Mouse (Mus musculus): ENCODE data around the gene Actr8. TPM values are rescaled to one million over a fixed set of nuclear protein-coding genes. Genes with fewer than 3 reads are reported as not detected.

Gene Actr8
- total RNA-seq, 2 experiments from 2014 or later = 84.0 to 90.4 TPM

DNA sequence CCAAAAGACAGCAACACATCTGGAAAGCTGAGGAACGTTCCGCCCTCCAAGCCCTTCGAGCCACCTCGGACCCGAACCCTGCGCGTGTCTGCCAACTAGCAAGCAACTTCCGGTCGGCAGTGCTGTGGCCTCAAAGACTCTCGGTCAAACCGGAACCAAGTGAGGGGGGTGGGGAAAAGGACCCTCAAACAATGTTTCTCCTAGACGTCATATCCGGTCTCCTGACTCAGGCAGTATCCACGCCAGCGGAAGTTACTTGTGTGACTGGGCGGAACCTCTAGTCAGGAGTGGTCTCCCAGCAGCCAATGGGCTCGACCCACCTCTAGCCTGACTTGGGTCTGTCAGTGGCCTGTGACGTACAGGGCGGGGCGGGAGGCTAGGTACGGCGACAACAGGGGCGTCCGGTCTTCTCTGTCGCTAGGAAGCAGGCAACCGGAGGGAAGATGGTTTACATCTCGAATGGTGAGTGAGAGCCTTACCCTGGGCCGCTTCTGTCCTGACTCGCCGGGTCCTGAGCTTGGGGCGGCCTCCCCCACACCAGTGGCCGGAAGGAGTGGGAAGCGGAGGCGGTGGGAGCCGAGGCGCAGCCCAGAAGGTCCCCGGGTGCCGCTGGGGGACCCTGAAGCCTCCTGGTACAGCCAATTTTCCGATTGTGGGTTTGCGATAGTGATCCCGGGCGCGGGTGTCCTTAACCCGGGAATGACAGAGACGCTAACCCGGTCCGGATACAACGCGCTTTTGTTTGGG lies 9.9 kb upstream of the Actr8 start, which contains the start of gene Selenok:
Gene Selenok (plus strand): TSS at position 234 of the 747 bp plus-strand sequence.
- Histone ChIP-seq H3K27ac (peak within 1 kb of the TSS; percentile 92), H3K4me3 (peak within 1 kb of the TSS; percentile 90)
- TF ChIP-seq CTCF (conservative IDR thresholded peaks at IDR 0.05) = no peak
- DNase-seq (ENCODE audit: low spot score in 2 of 2) = peak; percentile 91 to 98

DNA sequence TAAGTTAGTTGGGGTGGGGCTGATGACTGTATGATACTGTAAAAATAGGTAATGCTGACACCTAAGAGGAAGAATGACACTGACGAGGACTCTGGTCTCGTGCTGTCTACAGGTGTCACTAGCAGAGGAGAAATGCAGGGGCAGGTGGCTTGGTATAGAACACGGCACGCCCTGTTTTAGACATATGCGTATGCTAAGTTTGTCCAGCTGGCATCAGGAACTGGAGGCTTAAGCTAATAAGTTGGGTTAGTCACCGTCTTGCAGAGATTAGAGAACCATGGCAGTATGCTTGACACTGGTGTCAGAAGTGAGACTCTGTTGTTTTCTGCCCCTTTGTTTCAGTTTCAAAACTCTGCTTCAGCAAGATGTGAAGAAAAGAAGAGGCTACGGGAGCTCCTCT lies 6.7 kb upstream of the Actr8 start:
- TF ChIP-seq CTCF (conservative IDR thresholded peaks at IDR 0.05) = no peak
- DNase-seq (ENCODE audit: low spot score in 2 of 2) = no peak
- Histone ChIP-seq H3K4me3 (no peak overlapping the region), H3K27ac (no peak overlapping the region)

DNA sequence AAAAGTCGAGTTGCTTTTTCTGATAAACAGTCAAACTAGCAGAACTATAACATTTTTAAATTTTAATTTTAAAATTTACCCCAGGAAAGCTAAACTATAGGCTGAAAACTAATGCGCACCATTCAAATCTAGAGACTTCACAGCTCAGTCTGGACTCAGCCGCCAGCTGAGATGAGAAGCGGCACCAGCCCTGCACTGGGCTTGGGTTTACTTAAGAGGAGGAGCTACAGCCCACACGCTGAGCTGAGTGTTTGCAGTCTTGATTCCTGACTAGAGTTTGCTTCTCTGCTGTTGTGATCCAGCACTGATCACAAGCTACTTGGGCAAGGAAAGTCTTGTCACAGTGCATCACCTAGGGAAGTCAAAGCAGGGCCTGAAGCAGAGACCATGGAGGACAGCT lies 6.1 kb upstream of the Actr8 start:
- H3K4me3 ChIP-seq = no peak overlapping the region
- DNase-seq (ENCODE audit: low spot score in 2 of 2) = no peak
- no peak for TF ChIP-seq CTCF (conservative IDR thresholded peaks at IDR 0.05)
- H3K27ac ChIP-seq = no peak overlapping the region

DNA sequence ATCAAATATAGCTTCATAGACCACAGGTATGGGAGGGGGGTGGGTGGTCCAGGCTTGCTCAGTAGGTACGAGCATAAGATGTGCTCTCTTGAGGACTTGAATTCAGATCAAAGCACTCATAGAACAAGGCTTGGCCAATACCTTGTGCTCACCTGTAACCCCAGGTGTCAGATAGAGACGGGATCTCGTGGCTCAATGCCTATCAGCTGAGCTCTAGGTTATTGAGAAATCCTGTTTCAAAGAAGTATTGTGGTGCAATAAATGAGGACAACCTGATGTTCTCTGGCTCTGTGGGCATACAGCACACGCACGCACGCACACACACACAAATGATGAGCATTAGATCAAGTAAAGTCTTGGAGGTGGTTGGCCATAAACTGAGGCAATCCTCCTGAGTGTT lies 1.2 kb upstream of the Actr8 start:
- Histone ChIP-seq H3K4me3 (no peak overlapping the region), H3K27ac (no peak overlapping the region)
- DNase-seq (ENCODE audit: low spot score in 2 of 2) = no peak
- no peak for TF ChIP-seq CTCF (conservative IDR thresholded peaks at IDR 0.05)

DNA sequence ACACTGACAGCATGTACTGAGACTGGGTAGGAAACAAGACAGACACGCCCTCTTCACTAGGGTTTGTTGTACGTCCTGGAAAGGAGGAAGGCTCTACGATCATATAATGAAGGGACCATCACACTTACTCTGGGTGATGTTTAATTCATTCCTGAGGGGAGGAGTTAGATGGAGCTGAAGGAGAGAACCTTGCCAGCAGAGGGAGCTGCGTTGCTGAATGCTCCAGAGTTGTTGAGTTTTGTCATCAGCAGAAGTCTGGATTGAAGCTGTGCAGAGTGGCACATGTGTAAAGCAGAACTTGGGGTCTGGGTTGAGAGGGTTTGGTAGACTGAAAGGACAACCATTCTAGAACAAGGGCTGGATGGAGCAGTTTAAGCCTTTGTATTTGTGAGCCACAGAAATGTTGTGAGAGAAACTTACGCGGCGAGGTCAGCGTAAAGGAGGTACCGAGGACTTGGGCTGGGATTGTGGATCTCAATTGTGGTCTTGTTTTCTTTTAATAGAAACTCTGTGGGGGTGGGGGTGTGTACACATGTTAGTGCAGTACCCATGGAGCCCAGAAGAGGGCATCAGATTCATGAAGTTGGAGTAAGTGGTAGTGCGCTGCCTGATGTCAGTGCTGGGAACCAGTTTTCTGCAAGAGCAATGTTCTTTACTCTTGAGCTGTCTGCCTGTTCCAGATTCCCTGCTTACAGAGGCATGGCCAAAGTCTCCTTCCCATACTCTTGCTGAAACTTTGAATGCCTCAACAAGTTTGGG lies 2.5 kb downstream of the Actr8 start:
- TF ChIP-seq CTCF (conservative IDR thresholded peaks at IDR 0.05) = peak; percentile 61
- DNase-seq (ENCODE audit: low spot score in 2 of 2) = no peak

DNA sequence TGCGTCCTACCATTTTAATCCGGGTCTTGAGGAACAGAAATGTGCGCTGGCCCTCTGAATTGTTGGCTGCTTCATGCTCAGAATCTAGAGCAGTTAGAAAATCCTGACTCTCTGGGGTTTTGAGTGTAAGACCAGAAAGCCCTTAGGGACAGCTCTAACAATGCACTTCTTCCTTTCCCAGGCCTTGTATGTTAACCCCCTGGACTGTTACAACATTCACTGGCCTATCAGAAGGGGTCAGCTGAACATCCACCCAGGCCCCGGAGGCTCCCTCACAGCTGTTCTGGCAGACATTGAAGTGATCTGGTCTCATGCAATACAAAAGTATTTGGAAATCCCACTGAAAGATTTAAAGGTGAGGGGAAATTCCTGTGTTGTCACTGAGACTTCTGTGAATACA lies 8.0 kb downstream of the Actr8 start:
- DNase-seq (ENCODE audit: low spot score in 2 of 2) = no peak
- Histone ChIP-seq H3K4me3 (no peak overlapping the region), H3K27ac (no peak overlapping the region)
- no peak for TF ChIP-seq CTCF (conservative IDR thresholded peaks at IDR 0.05)

More for the DNA sequence above, 2.5 kb downstream of the Actr8 start:
- no peak overlapping the region for H3K27ac ChIP-seq
- H3K4me3 ChIP-seq = no peak overlapping the region

GRCm38 (mm10) chr14:29987276-29987675 lies 9.1 kb downstream of the Actr8 start:
- no peak for DNase-seq (ENCODE audit: low spot score in 2 of 2)
- no peak for TF ChIP-seq CTCF (conservative IDR thresholded peaks at IDR 0.05)
- H3K27ac ChIP-seq = no peak overlapping the region
- no peak overlapping the region for H3K4me3 ChIP-seq

DNA sequence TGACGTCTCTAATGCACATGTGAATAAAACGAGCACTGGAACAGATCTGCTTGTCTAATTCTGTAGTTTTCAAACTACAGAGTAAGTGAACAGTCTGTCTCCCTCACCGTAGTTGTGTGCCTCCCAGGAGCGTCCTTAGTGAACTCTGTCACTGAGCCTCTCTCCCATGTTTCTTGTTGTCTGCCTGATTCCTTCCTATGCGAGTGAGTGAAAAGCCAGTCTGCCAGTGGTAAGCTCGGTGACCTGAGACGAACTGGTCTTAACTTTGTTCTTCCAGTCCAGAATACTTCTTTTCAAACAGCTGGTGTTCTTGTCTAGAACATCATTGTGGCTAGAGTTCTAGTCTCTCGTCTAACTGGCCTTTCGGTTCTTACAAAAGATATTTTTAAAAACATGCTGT lies 9.6 kb downstream of the Actr8 start:
- no peak for TF ChIP-seq CTCF (conservative IDR thresholded peaks at IDR 0.05)
- no peak for DNase-seq (ENCODE audit: low spot score in 2 of 2)
- Histone ChIP-seq H3K27ac (no peak overlapping the region), H3K4me3 (no peak overlapping the region)

DNA sequence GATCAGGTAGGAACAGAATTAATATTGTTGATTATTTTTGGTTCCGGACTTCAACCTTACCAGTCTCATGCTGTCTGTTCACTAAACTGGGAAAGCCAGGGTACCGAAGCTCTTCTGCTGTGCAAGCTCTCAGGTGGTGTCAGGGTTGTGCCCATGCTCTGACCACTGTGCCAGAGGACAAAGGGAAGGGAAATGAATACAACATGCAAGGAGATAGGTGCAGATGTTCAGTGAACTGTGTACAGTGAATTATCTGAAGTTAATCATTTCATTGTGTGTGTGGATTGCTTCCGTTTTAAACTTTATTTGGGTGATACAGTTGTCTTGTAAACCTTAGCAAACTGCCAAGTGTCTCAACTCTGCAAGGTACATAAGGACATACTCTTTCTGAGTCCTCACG lies 10.2 kb downstream of the Actr8 start:
- Histone ChIP-seq H3K4me3 (no peak overlapping the region), H3K27ac (no peak overlapping the region)
- no peak for TF ChIP-seq CTCF (conservative IDR thresholded peaks at IDR 0.05)
- DNase-seq (ENCODE audit: low spot score in 2 of 2) = no peak

GRCm38 (mm10) chr14:29994976-29995375 lies 16.8 kb downstream of the Actr8 start:
- no peak for TF ChIP-seq CTCF (conservative IDR thresholded peaks at IDR 0.05)
- no peak for DNase-seq (ENCODE audit: low spot score in 2 of 2)
- Histone ChIP-seq H3K27ac (no peak overlapping the region), H3K4me3 (no peak overlapping the region)

DNA sequence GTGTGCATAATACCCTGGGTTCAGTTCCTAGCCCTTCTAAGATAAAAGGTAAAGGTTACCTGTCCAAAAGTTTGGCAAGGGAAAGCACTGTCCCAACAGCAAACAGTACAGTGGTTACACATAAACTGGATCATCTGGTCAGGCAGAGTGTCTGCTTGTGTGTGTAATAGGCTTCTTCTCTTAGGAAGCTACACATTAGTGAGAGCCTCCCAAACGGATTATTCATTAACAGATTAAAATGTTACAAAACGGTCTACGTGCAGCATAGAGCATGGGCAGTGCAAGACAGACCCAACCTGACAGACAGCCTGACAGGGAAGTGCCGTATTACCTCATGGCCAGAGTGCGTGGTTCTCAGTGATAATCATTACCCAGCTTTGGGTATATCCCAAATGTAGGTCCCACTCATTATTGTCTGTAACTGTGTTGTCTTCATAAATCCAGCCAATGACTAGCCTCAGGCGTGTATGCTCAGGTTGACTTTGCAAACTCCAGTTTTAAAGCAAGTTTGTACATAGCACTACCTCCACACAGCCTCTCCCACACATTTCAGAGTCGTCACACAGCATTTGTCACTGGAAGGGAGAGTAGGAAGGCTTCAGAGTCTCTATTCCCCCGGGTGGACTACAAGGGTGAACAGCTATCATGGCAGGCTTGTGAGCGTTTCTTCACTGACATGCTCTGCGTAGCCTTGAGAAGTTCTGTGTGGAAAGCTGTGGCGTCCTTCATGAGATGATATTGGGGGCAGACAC lies 18.0 kb downstream of the Actr8 start:
- Histone ChIP-seq H3K27ac (no peak overlapping the region), H3K4me3 (no peak overlapping the region)
- no peak for DNase-seq (ENCODE audit: low spot score in 2 of 2)
- no peak for TF ChIP-seq CTCF (conservative IDR thresholded peaks at IDR 0.05)

DNA sequence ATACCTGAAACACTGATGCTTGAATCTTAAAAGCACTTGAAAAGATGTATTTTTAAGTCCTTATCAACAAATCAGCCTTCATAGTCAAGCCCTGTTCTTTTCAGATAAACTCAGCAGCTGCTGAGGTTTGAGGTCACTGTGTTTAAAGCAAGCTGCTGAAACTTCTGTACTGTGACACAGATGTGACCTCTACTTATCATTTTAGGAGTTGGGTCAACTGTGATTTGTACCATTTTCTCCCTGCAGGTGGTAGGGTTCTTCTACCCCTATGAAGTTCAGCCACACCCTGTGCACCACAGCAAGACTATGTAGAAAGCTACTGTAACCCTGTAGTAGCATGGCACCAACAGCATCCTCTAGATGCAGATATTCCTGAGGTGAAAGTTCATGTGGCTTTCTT lies 19.2 kb downstream of the Actr8 start:
- DNase-seq (ENCODE audit: low spot score in 2 of 2) = no peak
- TF ChIP-seq CTCF (conservative IDR thresholded peaks at IDR 0.05) = no peak
- H3K27ac ChIP-seq = no peak overlapping the region

More for the DNA sequence above, 19.2 kb downstream of the Actr8 start:
- no peak overlapping the region for H3K4me3 ChIP-seq

All from layer of hippocampus, adult 2 months (tissue).